Mouse (Mus musculus) inflammation-experienced regulatory T-cells, adult 6 months (primary cell): ENCODE results near the gene Jmjd7. TPM values are rescaled to one million over a fixed set of nuclear protein-coding genes. Genes with fewer than 3 reads are reported as not detected.

Experiments
- ATAC-seq: one replicate; pipeline ENCODE4 v1.8.0; 2017
- polyA plus RNA-seq, 3 experiments: library from polyadenylated mRNA; unstranded; fragments of 100-300 nt; shearing (Covaris generic); gene quantifications; one replicate each; pipeline ENCODE4 v1.2.1; 2017

Gene Jmjd7
- polyA plus RNA-seq, 3 experiments from 2014 or later = 17.0 to 24.3 (median 22.5) TPM

- ATAC-seq = no peak
These were observed 14.4 kb upstream of the Jmjd7 start for GRCm38 (mm10) chr2:120012924-120013323.

- ATAC-seq = no peak
These were observed 13.3 kb upstream of the Jmjd7 start for GRCm38 (mm10) chr2:120013831-120014486.

DNA sequence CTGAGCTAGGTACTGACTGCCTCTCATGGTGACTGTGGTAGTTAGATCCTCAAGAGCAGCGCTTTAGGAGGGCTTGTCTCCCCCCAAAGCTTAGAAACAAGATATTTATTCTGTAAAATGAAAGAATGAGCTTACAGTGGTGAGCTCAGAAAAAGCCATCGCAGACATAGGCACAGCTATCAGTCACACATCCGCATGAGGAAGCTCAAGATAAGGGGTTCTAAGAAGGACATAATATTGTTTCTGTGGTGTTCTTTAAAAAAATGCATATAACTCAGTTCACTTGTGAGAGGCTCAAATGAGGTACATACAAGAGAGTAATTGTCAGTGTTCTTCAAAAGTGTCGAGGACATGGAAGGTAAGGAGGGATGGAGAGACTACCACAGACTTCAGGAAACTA is 11.4 kb upstream of the Jmjd7 start:
- no peak for ATAC-seq

GRCm38 (mm10) chr2:120017599-120017998 is 9.7 kb upstream of the Jmjd7 start:
- no peak for ATAC-seq

DNA sequence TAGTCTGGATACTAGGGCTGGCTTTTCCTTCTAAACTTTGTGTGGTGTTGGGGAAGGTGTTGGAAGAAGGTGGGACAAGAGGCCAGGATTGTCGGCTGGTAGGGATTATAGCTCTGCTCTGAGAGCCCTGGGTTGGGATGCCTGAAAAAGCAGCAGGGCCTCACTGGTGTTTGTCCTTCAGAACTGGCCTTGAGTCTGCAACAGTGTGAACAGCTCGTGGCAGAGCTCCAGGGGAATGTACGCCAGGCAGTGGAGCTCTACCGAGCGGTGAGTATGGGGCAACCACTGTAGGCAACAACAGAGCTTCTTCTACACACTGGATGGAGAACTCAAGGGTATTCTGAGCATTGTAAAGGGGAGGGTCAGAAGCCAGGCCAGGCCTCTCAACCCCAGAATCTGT is 2.9 kb upstream of the Jmjd7 start:
- ATAC-seq = no peak

DNA sequence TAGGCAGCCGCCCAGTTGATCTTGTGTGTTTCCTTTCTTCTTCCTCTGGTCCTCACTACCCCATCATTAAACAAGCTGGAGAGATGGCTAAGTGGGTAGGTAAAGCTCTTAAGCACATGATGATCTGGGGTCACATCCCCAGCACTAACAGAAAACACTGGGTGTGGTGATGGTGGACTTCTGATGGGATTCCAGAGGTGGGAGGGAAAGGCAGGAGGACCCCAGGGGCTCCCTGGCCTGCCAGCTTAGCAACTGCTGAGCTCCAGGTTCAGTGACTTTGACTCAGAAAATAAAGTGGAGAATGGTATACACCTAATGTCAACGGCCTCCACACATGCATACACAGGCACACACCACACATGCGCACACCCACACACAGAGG is 658 bp downstream of the Jmjd7 start:
- no peak for ATAC-seq

GRCm38 (mm10) chr2:120030380-120030779 is 3.1 kb downstream of the Jmjd7 start:
- no peak for ATAC-seq

GRCm38 (mm10) chr2:120032726-120033467 is 5.6 kb downstream of the Jmjd7 start, which contains the start of gene Pla2g4b:
TSS of gene Pla2g4b (plus strand) at chr2:120033417.
- ATAC-seq = no peak

DNA sequence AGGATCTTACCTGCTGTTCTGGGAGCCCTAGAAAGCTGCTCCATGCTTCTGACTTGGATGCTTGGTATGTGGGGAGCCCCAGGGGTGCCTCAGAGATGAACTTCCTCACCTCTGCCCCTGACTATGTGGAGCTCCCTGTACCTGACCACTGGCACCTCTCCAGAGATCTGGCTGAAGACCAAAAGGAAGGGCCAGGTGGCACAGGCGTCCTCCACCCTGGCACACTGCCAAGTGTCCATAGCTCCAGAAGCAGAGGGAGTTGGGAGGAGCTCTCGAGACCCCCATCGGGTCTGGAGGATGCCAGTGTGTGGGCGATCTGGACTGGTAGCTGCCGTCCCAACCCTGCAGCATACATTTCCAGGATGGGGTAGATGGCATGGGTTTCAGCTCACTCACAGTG is 6.4 kb downstream of the Jmjd7 start:
- no peak for ATAC-seq

DNA sequence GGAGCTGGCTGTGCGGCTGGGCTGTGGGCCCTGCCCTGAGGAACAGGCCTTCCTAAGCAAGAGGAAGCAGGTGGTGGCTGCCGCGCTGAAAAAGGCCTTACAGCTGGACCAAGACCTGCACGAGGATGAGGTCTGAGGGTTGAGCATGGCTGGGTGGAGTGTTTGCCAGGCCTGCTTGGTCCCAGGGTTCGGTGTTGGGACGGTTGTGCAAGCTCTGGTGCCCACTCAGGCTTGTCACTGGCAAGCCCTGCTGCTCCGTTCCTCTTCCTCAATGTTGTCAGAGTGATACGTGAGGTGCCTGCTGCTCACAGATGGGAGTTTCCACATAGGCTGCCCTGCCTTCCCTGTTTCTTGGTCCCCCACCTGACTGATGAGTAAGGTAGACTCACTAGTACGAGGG is 10.5 kb downstream of the Jmjd7 start:
- ATAC-seq = no peak

GRCm38 (mm10) chr2:120040991-120041390 is 13.7 kb downstream of the Jmjd7 start:
- no peak for ATAC-seq

- no peak for ATAC-seq
These were observed 16.9 kb downstream of the Jmjd7 start for GRCm38 (mm10) chr2:120044101-120044603.

DNA sequence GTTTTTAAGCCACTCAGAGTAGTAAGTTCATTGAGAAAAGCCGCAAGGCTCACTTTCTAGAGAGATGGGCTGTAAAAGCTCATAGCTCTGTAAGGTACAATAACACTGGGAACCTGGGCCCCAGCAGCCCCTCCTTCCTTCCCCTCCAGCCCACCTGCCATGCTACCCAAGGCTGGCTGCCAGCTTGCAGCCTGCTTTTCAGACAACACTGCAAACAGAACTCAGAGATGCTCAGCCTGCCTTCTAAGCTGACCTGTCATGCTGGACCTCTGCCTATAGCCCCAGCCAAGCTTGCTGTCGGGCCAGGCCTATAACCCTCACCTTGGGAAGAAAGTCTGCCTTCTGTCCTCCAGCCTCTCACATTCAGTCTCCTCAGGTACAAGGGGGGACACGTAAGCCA is 17.4 kb downstream of the Jmjd7 start:
- ATAC-seq = no peak

DNA sequence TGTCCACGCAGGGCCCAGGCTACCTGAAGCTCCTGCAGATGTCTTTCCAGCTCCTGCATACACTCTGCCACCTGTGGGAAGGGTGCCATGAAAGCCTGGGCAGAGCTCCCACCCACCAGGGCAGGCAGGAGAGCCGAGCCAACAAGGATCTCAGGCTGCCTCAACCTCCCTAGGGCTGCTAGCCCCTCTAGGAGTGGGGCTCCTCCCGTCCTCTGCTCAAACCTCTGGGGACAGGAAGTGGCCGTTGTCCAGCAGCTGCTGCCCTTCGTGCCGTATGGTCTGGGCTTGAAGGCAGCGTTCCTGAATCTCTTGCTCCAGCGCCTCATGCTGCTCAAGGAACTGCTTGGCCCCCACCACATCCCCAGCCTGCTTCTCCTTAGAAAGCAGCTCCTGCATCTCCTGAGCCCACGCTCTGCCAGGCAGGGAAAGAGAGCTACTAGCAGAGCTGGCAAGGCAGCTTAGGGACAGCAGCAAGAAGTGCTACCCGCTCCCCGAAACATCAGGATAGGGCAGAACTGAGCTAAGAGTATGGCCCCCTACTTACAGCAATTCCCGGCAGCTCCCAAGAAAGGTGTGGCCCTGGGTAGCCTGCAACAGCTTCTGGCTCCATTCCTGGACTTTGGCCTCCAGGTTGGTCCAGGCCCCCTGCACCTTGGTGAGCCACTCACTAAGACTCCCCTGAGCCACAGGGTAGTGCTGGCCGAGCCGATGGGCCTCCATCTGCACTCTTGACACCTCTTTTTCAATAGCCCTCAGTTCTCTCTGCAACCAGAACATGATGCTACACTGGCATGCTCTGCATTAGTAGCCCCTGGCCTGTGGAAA is 19.4 kb downstream of the Jmjd7 start:
- no peak for ATAC-seq

GRCm38 (mm10) chr2:120048173-120048572 is 20.9 kb downstream of the Jmjd7 start:
- no peak for ATAC-seq

DNA sequence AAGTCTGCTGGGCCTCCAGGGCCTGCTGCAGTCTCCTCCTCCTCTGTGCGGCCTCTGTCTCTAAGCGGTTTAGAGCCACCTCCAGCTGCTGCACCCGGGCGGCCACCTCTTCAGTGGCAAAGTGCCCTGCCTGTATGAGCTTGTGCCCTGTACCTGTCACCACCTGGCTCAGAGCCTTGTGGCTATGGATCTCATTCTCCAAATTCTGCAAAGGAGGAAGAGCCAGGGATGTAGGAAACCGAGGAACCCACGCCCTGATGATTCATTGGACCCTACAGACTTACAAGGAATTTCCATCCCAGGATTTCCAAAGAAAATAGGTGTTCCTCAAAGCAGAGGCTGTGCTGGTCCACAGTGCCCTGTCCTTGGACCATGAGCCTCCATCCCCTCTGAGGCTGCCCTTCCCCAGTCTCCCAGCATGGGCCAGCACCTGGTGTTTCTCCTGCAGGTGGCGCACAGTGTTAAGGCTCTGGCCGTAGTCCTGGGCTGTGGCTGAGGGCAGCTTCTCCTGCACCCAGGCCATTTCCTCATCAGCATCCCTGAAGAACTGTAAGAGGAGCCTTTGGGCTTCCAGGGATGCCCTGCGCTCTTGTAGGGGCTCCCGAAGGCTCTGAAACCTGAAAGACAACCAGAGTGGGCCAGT is 22.5 kb downstream of the Jmjd7 start:
- no peak for ATAC-seq

- ATAC-seq = no peak
These were observed 24.1 kb downstream of the Jmjd7 start for GRCm38 (mm10) chr2:120051405-120051804.

DNA sequence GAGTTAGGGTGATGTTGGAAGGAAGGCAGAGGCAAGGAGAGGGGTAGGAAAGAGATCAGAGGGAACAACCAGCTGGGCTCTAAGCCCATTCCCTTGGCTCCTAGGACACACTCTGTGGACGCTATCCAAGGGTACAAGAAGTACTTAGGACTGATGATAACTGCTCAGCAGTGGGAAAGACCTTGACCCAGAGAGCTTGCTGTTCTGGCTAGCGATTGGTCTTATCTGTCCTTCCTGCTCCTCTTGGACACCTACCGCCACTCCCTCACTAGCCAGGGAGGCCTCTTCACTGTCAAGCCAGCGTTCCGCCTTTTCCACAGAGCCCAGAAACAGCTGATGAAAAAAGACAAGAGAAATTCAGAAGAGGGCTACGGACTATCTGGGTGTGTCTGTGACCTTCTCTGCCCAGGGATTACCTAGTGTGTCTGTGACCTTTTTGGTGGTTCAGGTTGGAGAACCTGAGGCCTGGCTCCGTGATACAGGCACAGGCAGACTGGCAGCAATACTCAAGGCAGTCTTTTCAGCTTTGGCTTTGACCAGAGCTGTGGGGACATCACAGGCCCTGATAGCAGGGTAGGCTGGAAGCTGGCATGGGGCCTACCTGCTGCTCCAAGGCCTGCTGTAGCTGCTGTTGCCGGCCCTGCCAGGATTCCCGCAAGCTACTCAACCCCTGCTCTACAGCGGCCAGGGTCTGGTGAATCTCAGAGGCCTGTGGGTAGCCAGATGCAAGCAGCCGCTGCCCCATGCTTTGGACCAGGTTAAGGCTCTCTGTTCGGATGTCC is 27.7 kb downstream of the Jmjd7 start:
- ATAC-seq = no peak

GRCm38 (mm10) chr2:120055923-120056322 is 28.6 kb downstream of the Jmjd7 start:
- ATAC-seq = no peak

DNA sequence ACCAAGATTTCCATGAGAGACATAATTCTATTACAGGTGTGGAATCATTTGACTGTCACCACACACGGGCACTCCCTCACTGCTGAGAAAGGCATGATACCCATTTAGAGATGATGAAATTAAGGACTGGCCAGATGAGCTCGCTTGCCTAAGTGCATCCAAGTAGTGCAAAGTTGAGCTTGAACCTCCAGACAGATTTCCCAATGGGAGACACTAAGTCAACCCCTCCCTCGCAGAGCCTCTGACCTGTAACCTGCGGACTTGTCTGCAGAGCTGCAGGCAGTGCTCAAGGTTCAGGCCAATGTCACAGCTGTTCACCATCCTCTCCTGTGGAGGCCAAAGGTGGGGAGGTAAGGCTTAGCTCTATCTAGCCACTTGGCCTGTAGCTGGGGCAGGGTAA is 31.5 kb downstream of the Jmjd7 start:
- ATAC-seq = no peak

DNA sequence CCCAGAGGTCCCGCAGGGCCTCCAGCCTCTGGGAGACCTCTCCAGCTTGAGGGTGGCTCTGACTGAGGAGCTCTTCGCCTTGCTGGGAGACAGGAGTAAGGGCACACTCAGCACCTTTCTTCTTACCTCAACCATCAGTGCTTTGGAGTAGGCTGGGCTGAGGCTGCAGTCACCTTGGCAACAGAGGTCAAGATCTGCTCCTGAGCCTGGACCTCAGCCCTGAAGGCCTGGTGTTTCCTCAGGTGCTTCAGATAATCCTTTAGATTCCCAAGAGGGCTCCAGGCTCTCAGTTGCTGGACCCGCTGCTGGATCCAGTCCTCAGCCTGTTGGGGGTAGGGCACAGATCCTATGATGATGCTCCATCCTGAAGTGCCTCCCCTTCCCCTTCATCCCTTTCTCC is 32.2 kb downstream of the Jmjd7 start:
- no peak for ATAC-seq

DNA sequence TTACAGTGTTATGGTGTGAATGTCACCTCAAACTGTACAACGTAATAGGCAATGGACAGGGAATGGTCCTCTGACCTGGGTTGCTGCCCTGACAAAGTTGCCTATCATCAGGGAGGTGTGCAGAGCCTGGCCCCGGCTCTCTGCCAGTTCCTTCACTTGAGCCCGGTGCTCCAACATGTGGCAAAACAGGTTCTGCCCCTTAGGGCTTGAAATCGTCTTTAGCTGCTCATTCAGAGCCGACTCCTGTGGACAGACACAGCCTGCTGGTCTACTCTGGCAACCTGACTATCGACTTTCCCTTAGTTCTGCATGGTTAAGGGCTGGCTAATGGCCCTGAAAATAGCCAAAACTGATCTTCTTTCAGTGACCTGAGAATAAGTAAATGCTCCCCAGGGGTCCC is 32.9 kb downstream of the Jmjd7 start:
- ATAC-seq = no peak
